Mouse (Mus musculus) layer of hippocampus, adult 2 months (tissue): ENCODE results near the gene Evc2. TPM values are rescaled to one million over a fixed set of nuclear protein-coding genes. Genes with fewer than 3 reads are reported as not detected.

ENCODE experiments used
- DNase-seq, 2 experiments: peaks; one replicate each; pipeline ENCODE4 v3.0.0; 2022; ENCODE audit warnings: low spot score in 2 of 2
- H3K27ac ChIP-seq: fragments of 200-600 bp; 2 replicates; pipeline ENCODE4 v1.8.1; 2022
- H3K4me3 ChIP-seq: fragments of 200-600 bp; 2 replicates; pipeline ENCODE4 v1.8.1; 2022; ENCODE audit warnings: mild to moderate bottlenecking
- CTCF ChIP-seq: fragments of 200-600 bp; conservative IDR thresholded peaks from 2 replicates; pipeline ENCODE4 v1.8.1; 2022; ENCODE audit warnings: antibody characterized with exemption, mild to moderate bottlenecking, moderate library complexity
- total RNA-seq, 2 experiments: library from RNA; stranded (reverse); gene quantifications; 2 replicates each; pipeline ENCODE4 v1.2.3; 2021

The Evc2 gene
- total RNA-seq, 2 experiments from 2014 or later, result 26.0 to 27.4 TPM

- H3K27ac ChIP-seq, result no peak overlapping the region
- H3K4me3 ChIP-seq, result no peak overlapping the region
- TF ChIP-seq CTCF, result no peak
- no peak for DNase-seq
Measured at GRCm38 (mm10) chr5:37335061-37335460, 3.2 kb upstream of the Evc2 start.

- Histone ChIP-seq H3K27ac (peak within 1 kb of the TSS; percentile 81), H3K4me3 (peak within 1 kb of the TSS; percentile 72)
- DNase-seq, result peak in 1 of 2 experiments; percentile 39
- TF ChIP-seq CTCF, result 0 out of 2 replicates have a peak, but pooled peaks have one; percentile 11
Measured at GRCm38 (mm10) chr5:37336485-37337105, 1.7 kb upstream of the Evc2 start, which contains the start of gene Evc. TSS of gene Evc (minus strand) at chr5:37336894.

- peak overlapping the region; percentile 81 for H3K27ac ChIP-seq
- TF ChIP-seq CTCF, result no peak
- DNase-seq, result no peak
- H3K4me3 ChIP-seq, result peak overlapping the region; percentile 62
Measured at GRCm38 (mm10) chr5:37337696-37338095, 603 bp upstream of the Evc2 start.

- DNase-seq, result no peak
- Histone ChIP-seq H3K27ac (no peak overlapping the region), H3K4me3 (no peak overlapping the region)
- no peak for TF ChIP-seq CTCF
Measured at GRCm38 (mm10) chr5:37343962-37344361, 5.7 kb downstream of the Evc2 start.

GRCm38 (mm10) chr5:37351791-37352190 lies 13.5 kb downstream of the Evc2 start:
- DNase-seq, result no peak
- Histone ChIP-seq H3K4me3 (no peak overlapping the region), H3K27ac (no peak overlapping the region)
- TF ChIP-seq CTCF, result no peak

- Histone ChIP-seq H3K27ac (no peak overlapping the region), H3K4me3 (no peak overlapping the region)
- peak; percentile 92 for TF ChIP-seq CTCF
- DNase-seq, result peak in 1 of 2 experiments; percentile 63
Measured at GRCm38 (mm10) chr5:37354385-37354784, 16.1 kb downstream of the Evc2 start.

- no peak for DNase-seq
- TF ChIP-seq CTCF, result no peak
- H3K27ac ChIP-seq, result no peak overlapping the region
- H3K4me3 ChIP-seq, result no peak overlapping the region
Measured at GRCm38 (mm10) chr5:37356027-37356426, 17.7 kb downstream of the Evc2 start.

- TF ChIP-seq CTCF, result no peak
- Histone ChIP-seq H3K4me3 (no peak overlapping the region), H3K27ac (no peak overlapping the region)
- DNase-seq, result no peak
Measured at GRCm38 (mm10) chr5:37362618-37363017, 24.3 kb downstream of the Evc2 start.

GRCm38 (mm10) chr5:37363284-37363683 lies 25.0 kb downstream of the Evc2 start:
- no peak overlapping the region for H3K27ac ChIP-seq
- no peak for TF ChIP-seq CTCF
- no peak for DNase-seq
- H3K4me3 ChIP-seq, result no peak overlapping the region

- DNase-seq, result peak in 1 of 2 experiments; percentile 13
- H3K27ac ChIP-seq, result no peak overlapping the region
- TF ChIP-seq CTCF, result peak; percentile 22
- H3K4me3 ChIP-seq, result no peak overlapping the region
Measured at GRCm38 (mm10) chr5:37365751-37366150, 27.5 kb downstream of the Evc2 start.

- no peak overlapping the region for H3K27ac ChIP-seq
- H3K4me3 ChIP-seq, result no peak overlapping the region
- TF ChIP-seq CTCF, result no peak
- no peak for DNase-seq
Measured at GRCm38 (mm10) chr5:37368796-37369195, 30.5 kb downstream of the Evc2 start.

GRCm38 (mm10) chr5:37377376-37377775 lies 39.1 kb downstream of the Evc2 start:
- TF ChIP-seq CTCF, result no peak
- no peak overlapping the region for H3K27ac ChIP-seq
- H3K4me3 ChIP-seq, result no peak overlapping the region
- no peak for DNase-seq

GRCm38 (mm10) chr5:37380641-37381040 lies 42.3 kb downstream of the Evc2 start:
- no peak overlapping the region for H3K27ac ChIP-seq
- TF ChIP-seq CTCF, result no peak
- no peak overlapping the region for H3K4me3 ChIP-seq
- no peak for DNase-seq

- H3K4me3 ChIP-seq, result no peak overlapping the region
- DNase-seq, result no peak
- TF ChIP-seq CTCF, result peak; percentile 24
- H3K27ac ChIP-seq, result no peak overlapping the region
Measured at GRCm38 (mm10) chr5:37383570-37383969, 45.3 kb downstream of the Evc2 start.
